Mouse (Mus musculus) ES-E14 (cell line): ENCODE data around the gene Nacc2.

Experiments used
- HCFC1 ChIP-seq: IDR thresholded peaks from 2 replicates; pipeline ENCODE4 v1.6.1; 2012; ENCODE audit warnings: low read length, inconsistent platforms, borderline replicate concordance; ENCODE audit not compliant: insufficient read depth
- MAFK ChIP-seq: IDR thresholded peaks from 2 replicates; pipeline ENCODE4 v1.6.1; 2014; ENCODE audit warnings: mild to moderate bottlenecking, low read depth, low read length, inconsistent platforms; ENCODE audit not compliant: insufficient read depth
- ZC3H11A ChIP-seq: IDR thresholded peaks from 2 replicates; pipeline ENCODE4 v1.6.1; 2012; ENCODE audit warnings: low read depth, mild to moderate bottlenecking, inconsistent platforms, low read length, borderline replicate concordance
- ZNF384 ChIP-seq: IDR thresholded peaks from 2 replicates; pipeline ENCODE4 v1.6.1; 2012; ENCODE audit warnings: low read depth, low read length, inconsistent platforms

- TF ChIP-seq MAFK (no peak), ZC3H11A (no peak), ZNF384 (no peak), HCFC1 (no peak)
These were observed 102.1 kb downstream of the Nacc2 start for GRCm38 (mm10) chr2:26020714-26021560.
